Mouse (Mus musculus): ENCODE results near the gene Mgat3. TPM values are rescaled to one million over a fixed set of nuclear protein-coding genes. Genes with fewer than 3 reads are reported as not detected.

Mgat3 gene
- polyA plus RNA-seq, 1 experiment, result 23.9 TPM

DNA sequence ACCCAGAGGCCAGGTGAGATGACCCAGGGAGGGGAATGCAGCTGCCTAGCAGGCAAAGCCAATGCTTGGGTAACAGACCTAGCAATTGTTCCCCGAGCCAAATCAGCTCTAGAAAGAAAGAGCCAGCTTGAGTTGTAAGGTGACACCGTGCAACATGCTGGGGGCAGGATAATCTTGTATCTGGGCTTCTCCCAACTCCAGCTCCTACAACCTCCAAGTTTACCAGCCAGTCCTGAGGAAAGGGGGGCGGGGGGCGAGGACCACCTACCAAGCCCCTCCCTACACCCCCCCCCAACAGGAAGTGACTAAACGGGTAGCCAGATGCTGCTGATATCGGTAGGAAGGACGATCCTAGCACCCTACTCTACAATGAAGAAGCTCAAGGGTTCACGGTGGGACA lies 2.2 kb upstream of the Mgat3 start:
- 15% methylated on average over 8 of the region's 8 CpGs for WGBS
- H3K4me3 ChIP-seq (replicated peaks; ENCODE audit: extremely low read depth, low read depth, low read length), result no peak overlapping the region
- TF ChIP-seq POLR2A (IDR thresholded peaks at IDR 0.05; ENCODE audit: borderline replicate concordance, extremely low read depth, low read depth, low read length) (no peak), CTCF (IDR thresholded peaks at IDR 0.05; ENCODE audit: insufficient read depth, low read length) (no peak)
- no peak for DNase-seq
- no peaks in the 10 kb centered on the region for H3K4me1 ChIP-seq (ENCODE audit: control insufficient read depth, insufficient read depth, low read length)

DNA sequence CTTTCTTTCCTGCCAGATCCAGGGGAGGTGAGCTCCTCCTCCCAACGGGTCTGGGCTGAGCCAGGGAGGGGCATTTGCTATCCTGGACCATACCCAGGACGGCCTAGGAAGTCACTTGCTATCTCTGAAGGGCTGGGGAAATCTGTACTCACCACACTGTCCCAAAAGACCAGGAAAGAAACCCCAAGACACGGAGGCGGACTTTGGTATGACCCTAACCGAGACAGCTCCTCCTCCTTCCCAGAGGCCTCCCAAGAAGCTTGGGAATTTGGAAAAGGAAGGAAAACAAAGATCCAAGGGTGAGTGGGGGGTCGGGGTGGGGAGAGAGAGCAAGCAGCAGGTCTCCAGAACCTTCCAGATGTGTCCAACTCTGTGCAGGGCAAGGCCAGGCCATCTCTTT lies 1.7 kb upstream of the Mgat3 start:
- 28% methylated on average over 6 of the region's 6 CpGs for WGBS

DNA sequence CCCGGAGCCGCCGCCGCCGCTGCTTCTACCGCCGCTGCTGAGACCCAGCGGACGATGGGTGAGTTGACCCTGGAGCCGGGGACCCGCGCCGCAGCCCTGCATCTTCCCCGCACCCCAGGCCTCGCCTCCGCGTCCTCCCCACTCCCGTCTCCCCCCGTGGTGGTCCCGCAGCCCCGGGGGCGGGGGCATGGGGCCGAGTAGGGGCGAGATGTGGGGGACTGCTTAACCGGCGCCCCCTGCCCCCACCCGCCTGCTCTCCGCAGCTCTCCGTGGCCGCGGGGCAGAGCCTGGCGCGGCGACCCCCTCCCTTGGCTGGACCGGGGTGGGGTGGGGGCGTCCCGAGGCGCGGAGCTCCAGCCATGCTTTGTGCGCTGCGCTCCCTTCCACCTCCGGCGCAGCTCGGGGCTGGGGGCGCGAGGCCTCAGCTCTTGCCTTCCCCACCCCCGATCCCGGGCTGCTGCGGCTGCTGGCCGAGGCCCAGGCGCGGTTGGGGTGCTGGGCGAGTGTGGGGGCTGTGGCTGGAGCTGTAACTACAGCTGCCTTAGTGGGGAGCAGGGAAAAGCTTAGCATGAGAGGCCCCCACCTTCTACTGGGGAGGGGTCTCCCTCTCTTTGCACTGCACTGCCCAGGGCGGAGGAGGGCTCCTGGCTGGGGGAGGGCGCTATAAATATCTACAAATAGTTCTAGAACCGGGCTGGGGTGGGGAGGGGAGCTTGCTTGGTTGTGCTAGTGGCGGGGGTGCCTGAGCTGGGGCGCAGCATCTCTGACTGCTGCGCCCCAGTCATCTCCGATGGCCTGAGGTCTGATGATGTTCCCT lies 468 bp downstream of the Mgat3 start:
- no peak for DNase-seq
- 2% methylated on average over 60 of the region's 60 CpGs for WGBS
- peak overlapping the region; percentile 22 for H3K4me3 ChIP-seq (replicated peaks; ENCODE audit: extremely low read depth, low read depth, low read length)
- no peaks in the 10 kb centered on the region for H3K4me1 ChIP-seq (ENCODE audit: control insufficient read depth, insufficient read depth, low read length)
- TF ChIP-seq CTCF (IDR thresholded peaks at IDR 0.05; ENCODE audit: insufficient read depth, low read length), result no peak
- no peak for TF ChIP-seq POLR2A (IDR thresholded peaks at IDR 0.05; ENCODE audit: borderline replicate concordance, extremely low read depth, low read depth, low read length)

More for the DNA sequence above, 1.7 kb upstream of the Mgat3 start:
- TF ChIP-seq POLR2A (IDR thresholded peaks at IDR 0.05; ENCODE audit: borderline replicate concordance, extremely low read depth, low read depth, low read length), result no peak
- TF ChIP-seq CTCF (IDR thresholded peaks at IDR 0.05; ENCODE audit: insufficient read depth, low read length), result no peak
- no peak overlapping the region for H3K4me3 ChIP-seq (replicated peaks; ENCODE audit: extremely low read depth, low read depth, low read length)
- no peak for DNase-seq
- H3K4me1 ChIP-seq (ENCODE audit: control insufficient read depth, insufficient read depth, low read length), result no peaks in the 10 kb centered on the region

DNA sequence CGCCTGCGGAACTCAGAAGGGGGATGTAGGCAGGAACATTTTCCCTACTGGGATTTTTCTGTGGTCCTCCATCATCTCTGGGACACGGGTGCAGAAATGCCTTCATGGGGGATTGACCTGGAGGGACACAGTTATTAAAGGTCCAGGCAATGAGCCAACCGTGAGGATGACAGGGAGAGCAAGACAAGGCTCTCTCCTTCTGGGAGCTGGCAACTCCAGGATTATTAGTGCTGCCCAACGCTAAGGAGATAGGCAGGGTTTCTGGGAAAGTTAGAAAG lies 1.0 kb downstream of the Mgat3 start:
- no peak for DNase-seq
- WGBS, result 20% methylated on average over 5 of the region's 5 CpGs
- TF ChIP-seq CTCF (IDR thresholded peaks at IDR 0.05; ENCODE audit: insufficient read depth, low read length) (no peak), POLR2A (IDR thresholded peaks at IDR 0.05; ENCODE audit: borderline replicate concordance, extremely low read depth, low read depth, low read length) (no peak)
- Histone ChIP-seq H3K4me3 (replicated peaks; ENCODE audit: extremely low read depth, low read depth, low read length) (peak overlapping the region; percentile 2), H3K4me1 (ENCODE audit: control insufficient read depth, insufficient read depth, low read length) (no peaks in the 10 kb centered on the region)

DNA sequence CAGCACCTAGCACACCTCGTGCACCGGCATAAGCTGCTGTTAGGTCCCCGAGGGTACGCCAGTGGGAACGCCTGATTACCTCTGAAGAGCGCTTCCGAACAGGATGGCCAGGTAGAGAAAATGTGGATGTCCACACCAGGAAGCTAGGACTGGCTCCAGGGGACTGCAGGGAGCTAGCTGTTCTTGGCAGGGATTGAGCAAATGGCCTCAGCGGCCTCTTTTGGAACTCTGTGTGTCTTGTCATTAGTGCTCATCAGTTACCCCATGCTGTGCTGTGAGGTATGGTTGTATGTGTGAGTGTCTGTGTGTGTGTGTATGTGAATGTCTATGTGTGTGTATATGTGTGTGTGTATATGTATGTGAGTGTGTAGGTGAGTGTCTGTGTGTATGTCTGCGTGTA lies 1.8 kb downstream of the Mgat3 start:
- no peak for TF ChIP-seq CTCF (IDR thresholded peaks at IDR 0.05; ENCODE audit: insufficient read depth, low read length)
- no peak for TF ChIP-seq POLR2A (IDR thresholded peaks at IDR 0.05; ENCODE audit: borderline replicate concordance, extremely low read depth, low read depth, low read length)
- H3K4me3 ChIP-seq (replicated peaks; ENCODE audit: extremely low read depth, low read depth, low read length), result no peak overlapping the region
- 79% methylated on average over 9 of the region's 9 CpGs for WGBS
- H3K4me1 ChIP-seq (ENCODE audit: control insufficient read depth, insufficient read depth, low read length), result no peaks in the 10 kb centered on the region
- DNase-seq, result no peak

DNA sequence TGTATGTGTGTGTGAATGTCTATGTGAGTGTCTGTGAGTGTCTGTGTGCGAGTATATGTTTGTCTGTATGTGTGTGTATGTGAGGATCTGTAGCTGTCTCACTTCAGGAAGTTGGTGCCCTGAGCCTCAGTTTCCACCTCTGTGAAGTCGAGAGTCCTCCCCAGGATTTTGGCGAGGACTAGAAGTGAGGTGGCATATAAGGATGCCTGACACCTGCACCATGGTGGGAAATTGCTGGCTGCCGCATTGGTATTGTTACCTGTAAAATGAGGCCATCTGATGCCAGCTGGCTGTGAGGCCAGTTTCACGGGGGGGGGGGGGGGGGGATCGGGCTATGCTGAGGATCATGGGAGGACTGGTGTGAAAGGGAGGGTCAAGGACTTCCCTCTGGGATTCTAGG lies 2.2 kb downstream of the Mgat3 start:
- H3K4me3 ChIP-seq (replicated peaks; ENCODE audit: extremely low read depth, low read depth, low read length), result no peak overlapping the region
- H3K4me1 ChIP-seq (ENCODE audit: control insufficient read depth, insufficient read depth, low read length), result no peaks in the 10 kb centered on the region
- 64% methylated on average over 6 of the region's 6 CpGs for whole genome bisulfite sequencing
- TF ChIP-seq POLR2A (IDR thresholded peaks at IDR 0.05; ENCODE audit: borderline replicate concordance, extremely low read depth, low read depth, low read length) (no peak), CTCF (IDR thresholded peaks at IDR 0.05; ENCODE audit: insufficient read depth, low read length) (no peak)
- DNase-seq, result no peak

DNA sequence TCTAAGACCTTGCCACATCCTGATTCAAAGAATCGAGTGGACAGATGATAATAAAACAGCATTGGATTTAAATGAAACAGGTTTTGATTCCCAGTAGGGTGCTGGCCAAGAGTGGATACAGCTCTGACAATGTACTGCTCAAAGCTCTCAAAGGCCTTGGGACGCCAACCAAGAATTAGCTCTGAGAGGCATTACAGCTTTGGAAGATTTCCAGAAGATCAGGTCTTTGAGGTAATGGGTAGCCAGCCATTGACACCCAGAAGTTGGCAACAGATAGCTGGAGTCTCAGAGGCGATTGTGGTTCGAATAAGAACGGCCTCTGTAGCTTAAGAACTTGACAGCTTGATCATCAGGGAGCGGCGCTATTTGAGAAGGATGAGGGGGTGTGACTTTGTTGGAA lies 8.0 kb downstream of the Mgat3 start:
- 90% methylated on average over 7 of the region's 7 CpGs for WGBS
- Histone ChIP-seq H3K4me3 (replicated peaks; ENCODE audit: extremely low read depth, low read depth, low read length) (no peak overlapping the region), H3K4me1 (ENCODE audit: control insufficient read depth, insufficient read depth, low read length) (no peaks in the 10 kb centered on the region)
- DNase-seq, result no peak
- TF ChIP-seq POLR2A (IDR thresholded peaks at IDR 0.05; ENCODE audit: borderline replicate concordance, extremely low read depth, low read depth, low read length) (no peak), CTCF (IDR thresholded peaks at IDR 0.05; ENCODE audit: insufficient read depth, low read length) (no peak)

DNA sequence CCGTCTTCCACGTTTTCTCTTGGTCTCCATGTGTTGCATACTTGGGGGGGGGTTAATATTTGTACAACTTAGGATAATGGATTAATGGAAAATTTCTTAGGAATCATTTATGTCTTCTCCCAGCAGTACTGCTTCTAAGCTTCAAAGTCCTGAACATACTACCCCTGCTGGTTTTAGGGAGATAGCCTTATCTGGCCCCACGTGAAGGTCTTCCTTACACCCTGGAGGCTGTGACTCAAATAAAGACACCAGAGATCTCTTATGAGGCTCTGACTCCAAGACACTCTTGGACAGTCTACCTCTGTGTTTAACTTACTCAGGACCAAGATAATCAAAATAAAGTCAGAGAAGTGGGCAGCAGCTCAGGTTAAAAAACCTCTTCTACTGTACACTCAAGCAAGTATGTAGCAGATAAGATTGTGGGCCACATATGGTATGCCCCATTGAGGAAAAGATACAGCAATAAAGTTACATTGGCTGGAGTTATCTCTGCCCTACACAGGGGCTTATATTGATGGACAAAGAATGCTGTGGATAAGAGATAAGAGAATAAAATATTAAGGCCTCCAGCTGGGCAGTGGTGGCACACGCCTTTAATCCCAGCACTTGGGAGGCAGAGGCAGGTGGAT lies 8.7 kb downstream of the Mgat3 start:
- no peak for TF ChIP-seq CTCF (IDR thresholded peaks at IDR 0.05; ENCODE audit: insufficient read depth, low read length)
- no peak for TF ChIP-seq POLR2A (IDR thresholded peaks at IDR 0.05; ENCODE audit: borderline replicate concordance, extremely low read depth, low read depth, low read length)
- no peak for DNase-seq
- WGBS, result 84% methylated on average over 4 of the region's 4 CpGs
- H3K4me3 ChIP-seq (replicated peaks; ENCODE audit: extremely low read depth, low read depth, low read length), result no peak overlapping the region
- H3K4me1 ChIP-seq (ENCODE audit: control insufficient read depth, insufficient read depth, low read length), result no peaks in the 10 kb centered on the region

DNA sequence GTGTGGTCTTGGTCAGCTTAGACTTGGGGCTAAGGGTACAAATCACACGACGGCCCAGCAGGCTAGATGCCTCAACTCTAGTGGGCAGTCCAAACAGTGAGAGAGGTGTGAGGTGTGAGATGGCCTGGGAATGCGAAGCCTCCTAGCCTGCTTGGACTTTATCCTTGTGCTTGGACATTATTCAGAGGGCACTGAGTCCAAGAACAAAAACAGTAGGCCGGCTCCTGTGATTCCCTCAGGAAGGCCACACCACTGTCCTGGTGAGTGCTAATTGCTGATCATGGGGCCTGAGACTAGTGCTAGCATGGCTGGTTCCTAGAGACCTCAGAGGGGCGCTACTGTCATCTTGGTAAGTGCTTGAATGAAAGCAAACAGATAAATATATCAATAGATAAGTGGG lies 15.4 kb downstream of the Mgat3 start:
- TF ChIP-seq POLR2A (IDR thresholded peaks at IDR 0.05; ENCODE audit: borderline replicate concordance, extremely low read depth, low read depth, low read length) (no peak), CTCF (IDR thresholded peaks at IDR 0.05; ENCODE audit: insufficient read depth, low read length) (no peak)
- WGBS, result 71% methylated on average over 5 of the region's 5 CpGs
- H3K4me3 ChIP-seq (replicated peaks; ENCODE audit: extremely low read depth, low read depth, low read length), result no peak overlapping the region
- H3K4me1 ChIP-seq (ENCODE audit: control insufficient read depth, insufficient read depth, low read length), result no peaks in the 10 kb centered on the region
- DNase-seq, result no peak

DNA sequence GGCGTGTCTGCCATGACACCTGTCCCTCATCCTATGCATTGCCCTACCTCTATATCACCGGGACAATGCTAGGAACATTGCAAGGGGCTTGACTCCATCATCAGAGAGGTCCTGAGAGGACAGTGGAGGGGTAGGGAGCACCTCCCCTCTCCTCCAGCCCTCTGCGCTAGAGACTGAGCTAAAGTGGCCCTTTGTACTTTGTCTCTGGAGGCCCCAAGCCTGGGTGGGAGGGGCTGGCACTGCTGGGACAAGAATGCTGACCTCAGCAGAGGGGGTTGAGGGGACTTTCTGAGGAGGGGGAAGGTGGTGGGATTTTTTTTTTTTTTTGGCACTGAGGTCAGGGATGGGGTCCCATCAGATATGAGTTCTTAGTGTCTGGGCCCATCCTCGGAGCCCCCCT lies 16.6 kb downstream of the Mgat3 start:
- H3K4me1 ChIP-seq (ENCODE audit: control insufficient read depth, insufficient read depth, low read length), result no peaks in the 10 kb centered on the region
- no peak overlapping the region for H3K4me3 ChIP-seq (replicated peaks; ENCODE audit: extremely low read depth, low read depth, low read length)
- TF ChIP-seq CTCF (IDR thresholded peaks at IDR 0.05; ENCODE audit: insufficient read depth, low read length), result no peak
- TF ChIP-seq POLR2A (IDR thresholded peaks at IDR 0.05; ENCODE audit: borderline replicate concordance, extremely low read depth, low read depth, low read length), result no peak
- no peak for DNase-seq
- whole genome bisulfite sequencing, result 63% methylated on average over 4 of the region's 4 CpGs
